Mouse (Mus musculus): ENCODE data around the gene Sectm1a.
"Not testable (repeated sequence)": the region's sequence is repeated elsewhere in the genome, so short reads cannot be mapped to it uniquely, and the experiment has no call there.

Gene Sectm1a

DNA sequence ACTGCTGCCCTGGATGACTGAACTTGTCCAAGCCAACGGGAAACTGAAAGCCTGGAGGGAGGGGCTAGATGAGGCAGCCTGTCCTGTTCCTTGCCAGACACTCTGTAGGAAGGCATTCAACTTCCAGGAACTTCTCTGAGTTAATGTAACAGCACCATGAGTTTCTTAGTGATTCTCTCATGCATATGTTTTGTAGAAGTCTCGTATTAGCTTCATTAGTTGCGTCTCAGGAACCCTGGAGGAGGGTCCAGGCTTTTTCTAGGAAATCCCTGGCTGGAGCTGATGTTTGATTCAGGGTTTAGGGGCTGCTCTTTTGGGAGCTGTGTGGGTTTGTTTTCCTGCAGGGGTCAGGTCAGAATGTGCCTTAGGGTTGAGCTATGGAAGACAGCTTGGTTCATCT is at the start of gene Sectm1a:
Sectm1a (minus strand) TSS at position 101 of the 400 bp plus-strand sequence.
- no peak for DNase-seq (ENCODE audit: low read depth, low spot score)

DNA sequence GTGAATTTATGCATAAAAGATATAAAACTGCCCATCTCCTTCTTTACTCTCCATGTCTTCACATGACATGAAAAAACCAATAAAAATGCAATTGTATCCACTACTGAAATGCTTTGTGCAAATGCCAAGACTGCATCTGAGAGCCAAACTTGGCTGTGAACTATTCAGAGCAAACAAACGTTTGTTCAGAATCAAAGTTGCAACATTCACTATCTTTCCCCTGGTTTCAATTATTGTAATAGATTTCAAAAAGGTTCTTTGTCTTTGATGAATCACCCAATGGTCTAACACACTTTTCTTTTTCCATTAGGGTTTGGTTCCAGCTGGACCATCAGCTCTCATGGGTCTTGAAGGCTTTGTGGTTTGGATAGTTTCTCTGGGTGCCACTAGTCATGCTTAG is 48.6 kb upstream of the Sectm1a start:
- no peak for DNase-seq (ENCODE audit: low read depth, low spot score)

DNA sequence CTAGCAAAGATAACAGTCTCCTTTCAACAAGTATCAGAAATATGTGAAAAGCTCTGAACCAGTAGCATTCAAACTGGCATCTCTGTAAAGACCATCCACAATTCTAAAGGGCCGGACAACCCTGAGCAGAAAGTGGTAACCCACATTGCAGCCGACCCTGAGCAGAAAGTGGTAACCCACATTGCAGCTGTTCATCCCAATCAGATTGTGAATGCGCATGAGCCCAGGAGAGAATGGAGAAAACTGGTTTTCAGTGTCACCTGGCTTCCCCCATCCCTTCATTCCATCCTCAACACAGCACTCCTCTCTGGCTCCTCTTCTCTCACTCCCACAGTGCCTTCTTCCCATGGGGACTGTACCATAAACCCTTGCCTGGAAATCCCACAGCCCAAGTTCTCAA is 46.4 kb upstream of the Sectm1a start:
- DNase-seq (ENCODE audit: low read depth, low spot score) = no peak

DNA sequence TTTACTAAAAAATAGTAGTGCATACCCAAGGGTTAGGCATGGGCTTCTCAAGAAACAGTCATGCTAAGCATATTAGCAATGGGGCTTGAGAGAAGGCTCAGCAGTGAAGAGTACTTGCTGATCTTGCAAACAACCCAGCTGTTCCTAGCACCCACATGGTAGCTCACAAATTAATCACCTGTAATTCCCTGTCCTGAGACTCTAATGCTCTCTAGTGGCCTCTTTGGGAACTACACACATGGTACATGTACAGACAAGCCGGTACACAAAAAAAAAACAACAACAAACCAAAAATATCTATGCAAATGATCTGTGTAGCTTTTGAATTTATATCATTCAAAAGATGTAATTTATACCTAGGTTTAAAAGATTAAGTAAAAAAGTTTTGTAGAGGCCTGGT is 45.4 kb upstream of the Sectm1a start:
- DNase-seq (ENCODE audit: low read depth, low spot score) = no peak

DNA sequence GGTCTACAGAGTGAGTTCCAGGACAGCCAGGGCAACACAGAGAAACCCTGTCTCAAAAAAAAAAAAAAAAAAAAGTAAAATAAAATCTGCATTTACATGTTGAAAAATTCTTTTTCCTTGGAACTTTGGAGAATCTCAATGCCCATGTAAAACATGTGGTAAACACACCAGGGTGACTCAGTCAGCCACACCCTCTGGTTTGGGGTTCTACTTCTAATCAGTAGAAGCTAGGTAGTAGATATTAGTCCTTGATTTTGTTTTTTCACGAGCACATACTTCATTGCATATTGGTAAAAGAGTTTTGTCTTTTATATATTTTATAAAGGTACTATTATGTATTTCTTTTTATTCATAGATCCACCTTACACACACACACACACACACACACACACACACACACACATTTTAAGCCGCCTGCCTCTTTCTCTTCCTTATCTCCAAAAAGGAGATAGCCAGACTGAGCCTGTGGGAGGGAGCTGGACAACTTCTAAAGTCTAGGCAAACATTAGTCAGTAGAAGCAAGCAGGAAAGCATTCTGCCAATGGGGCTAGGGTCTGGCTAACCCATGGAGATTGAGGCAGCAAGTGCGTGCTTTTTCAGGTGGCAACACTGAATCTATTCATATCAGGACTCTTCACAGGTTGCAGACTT is 44.6 kb upstream of the Sectm1a start:
- no peak for DNase-seq (ENCODE audit: low read depth, low spot score)

DNA sequence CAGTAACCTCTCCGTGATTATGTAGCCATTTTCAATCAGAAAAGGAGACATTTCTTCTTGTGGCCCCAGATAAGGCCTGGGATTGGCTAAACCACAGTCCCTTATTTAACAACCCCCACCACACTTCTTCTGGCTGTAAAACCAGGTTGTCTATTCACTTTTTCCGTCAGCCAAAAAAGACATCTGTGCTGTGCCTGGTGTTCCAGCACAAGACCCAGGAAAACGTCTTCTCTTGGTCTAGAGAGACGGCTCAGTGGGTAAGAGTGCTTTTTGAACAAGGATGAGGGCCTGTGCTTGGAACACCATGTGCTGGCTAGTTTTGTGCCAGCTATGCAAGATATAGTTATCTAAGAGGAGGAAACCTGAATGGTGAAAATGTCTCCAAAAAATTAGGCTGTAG is 42.4 kb upstream of the Sectm1a start:
- DNase-seq (ENCODE audit: low read depth, low spot score) = no peak

DNA sequence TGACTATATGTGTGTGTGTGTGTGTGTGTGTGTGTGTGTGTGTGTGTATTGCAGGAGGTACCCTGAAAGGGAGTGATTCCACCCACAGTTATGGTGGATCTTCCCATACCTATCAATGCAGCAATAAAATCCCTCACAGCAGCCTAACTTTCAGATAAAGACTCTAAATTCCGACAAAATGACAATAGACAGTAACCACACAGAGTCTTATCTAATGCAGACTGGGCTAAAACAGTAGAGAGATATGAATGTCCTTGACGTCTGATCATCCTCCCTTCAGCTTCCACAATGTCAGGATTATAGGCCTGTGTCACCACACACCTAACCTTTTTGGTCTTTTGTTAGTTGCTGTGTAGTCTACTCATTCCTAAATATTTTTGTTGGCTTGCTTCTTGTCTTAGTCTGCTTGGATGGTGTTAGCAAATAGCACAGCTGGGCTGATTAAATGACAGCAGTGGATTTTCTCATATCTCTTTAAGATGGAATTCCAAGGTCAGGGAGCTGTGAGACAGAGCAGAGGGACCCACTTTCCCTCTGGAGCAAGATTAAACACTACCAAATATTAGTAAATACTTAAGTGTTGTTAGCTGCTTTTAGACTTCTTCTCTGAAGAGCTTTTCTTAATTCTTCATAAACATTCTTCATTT is 41.1 kb upstream of the Sectm1a start:
- DNase-seq (ENCODE audit: low read depth, low spot score) = no peak

DNA sequence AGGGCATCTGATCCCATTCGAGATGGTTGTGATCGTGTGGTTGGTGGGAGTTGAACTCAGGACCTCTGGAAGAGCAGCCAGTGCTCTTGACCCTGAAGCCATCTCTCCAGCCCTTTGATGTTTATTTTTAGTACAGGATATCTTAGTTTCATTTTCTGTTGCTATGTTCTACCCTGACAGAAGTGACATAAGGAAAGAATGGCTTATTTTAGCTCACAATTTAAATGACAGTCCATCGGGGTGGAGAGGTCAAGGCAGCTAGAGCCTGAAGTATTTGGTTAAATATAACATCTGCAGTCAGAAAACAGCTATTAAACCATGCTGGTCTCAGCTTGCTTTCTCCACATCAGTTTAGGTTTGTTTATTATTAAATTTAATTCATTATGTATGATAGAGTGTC is 40.1 kb upstream of the Sectm1a start:
- DNase-seq (ENCODE audit: low read depth, low spot score) = no peak

DNA sequence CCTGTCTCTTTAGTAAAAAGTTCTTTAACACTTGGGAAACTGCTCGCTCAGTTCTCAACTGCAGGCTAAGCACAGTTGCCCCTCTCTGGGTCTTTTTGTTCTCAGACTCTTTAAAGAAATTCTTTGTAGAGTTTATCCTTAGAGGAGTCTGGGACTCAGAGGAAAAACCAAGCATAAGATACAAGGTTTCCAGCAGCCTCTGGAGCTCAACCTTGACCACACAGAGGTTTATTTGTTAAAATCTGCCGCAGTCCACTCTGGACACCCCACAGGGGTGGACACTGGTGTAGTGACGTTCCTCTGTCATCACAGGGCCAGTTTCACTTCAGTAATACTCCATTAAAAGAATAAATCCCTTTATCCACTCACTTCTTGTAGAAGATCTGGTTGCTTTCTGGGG is 37.6 kb upstream of the Sectm1a start, which contains the start of gene Tex19.2:
Tex19.2 (minus strand) TSS at position 101 of the 400 bp plus-strand sequence.
- no peak for DNase-seq (ENCODE audit: low read depth, low spot score)

DNA sequence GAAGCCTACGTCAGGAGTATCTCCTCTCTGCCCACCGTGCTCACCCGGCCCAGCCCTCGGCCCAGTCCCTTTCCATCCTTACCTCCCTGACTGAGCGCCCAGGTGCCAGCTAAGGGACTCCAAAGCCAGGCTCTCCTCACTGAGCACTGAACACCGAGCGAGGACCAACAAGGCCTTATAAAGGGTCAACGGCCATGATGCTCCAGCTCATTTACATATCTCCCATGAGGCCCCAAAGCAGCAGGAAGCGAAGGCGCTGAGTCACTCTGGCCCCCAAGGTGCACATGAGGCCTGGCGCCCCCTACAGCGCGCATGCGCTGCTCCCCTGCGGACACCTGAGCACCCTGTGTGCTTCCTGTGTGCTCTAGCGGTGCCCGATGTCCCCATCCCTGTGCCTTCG is 37.1 kb upstream of the Sectm1a start:
- DNase-seq (ENCODE audit: low read depth, low spot score) = no peak

DNA sequence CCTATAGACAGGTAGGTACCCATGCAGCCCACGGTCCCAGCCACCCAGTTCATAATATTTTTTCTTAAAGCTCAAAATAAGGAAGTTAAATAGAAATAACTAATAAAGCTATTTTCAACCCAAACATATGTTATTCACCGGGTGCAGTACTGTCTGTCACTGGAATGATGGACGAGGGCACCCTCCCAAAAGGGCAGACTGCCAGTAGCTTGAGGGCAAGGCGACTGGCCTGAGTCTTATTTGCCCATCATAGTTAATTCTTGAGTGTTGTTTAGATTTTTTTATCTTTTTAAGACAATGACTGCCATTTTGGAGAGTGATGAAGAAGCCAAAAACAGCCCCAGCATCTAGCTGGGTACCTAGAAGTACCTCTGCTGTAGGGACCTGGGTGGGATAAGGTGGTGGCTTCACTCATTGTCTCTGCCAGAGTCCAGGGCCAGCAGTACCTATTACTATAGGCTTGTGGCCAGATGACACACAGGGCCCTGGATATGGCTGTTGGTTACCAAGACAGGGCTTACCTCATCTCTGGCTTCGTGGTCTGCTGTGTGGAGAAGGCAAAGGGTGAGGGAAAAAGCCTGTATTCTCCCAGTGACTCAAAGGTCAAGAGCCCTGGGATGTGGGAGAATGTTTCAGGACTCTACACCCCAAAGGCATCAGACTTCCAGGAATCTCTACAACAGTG is 31.2 kb upstream of the Sectm1a start:
- DNase-seq (ENCODE audit: low read depth, low spot score) = no peak

DNA sequence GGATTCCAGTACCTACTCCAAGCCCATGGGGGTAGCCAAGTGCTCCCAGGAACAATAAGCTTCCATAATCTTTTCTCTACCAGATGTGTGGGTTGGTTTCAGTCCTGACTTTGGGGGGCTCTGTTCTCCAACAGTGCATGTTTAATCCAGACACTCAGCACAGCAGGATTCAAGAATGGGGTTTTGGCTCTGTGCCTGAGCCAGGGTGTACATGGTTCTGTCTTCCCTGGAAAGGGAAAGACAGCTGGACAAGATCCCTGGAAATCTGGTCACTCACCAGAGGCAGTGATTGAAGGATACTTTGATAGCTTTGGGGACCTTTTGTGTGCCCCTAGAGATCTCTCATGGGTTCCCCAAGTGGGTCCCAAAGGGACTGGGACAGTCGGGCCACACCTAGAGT is 30.6 kb upstream of the Sectm1a start:
- DNase-seq (ENCODE audit: low read depth, low spot score) = no peak

DNA sequence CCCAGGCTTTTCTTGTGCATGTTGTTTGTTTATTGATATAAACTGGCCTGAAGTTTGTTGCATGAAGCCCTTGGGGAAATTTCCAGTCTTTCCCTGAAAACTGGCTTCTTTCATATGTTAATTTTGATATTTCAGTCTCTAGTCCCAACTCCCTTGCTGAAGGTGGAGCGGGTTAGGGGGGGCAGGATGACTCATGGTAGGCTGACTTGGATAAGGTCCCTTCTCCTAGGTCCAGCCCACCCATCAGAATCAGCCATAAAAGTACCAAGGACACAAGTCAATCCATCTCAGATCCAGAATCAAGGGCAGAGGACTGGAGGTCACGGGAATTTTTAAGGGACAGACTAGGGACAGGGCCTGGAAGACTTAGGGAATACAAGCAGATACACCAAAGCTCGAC is 30.0 kb upstream of the Sectm1a start:
- DNase-seq (ENCODE audit: low read depth, low spot score) = no peak

DNA sequence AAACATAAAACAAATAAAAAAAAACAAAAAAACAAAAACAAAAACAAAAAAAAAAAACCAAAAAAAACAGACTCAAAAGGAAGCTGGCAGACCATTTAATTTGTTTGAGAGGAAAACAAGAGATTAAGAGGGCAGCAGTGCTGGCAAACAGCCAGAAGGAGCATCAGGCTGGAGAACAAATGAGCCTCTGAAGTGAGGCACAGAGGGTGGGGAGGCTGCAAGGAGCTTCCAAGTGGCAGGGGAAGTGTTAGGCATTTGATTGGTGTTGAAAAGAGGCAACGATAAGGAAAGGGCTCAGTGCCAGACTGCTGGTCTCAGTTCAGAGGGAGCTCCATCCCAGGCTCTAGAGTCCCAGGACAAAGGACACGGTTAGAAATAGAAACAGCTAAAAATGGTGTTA is 29.0 kb upstream of the Sectm1a start:
- DNase-seq (ENCODE audit: low read depth, low spot score) = no peak

DNA sequence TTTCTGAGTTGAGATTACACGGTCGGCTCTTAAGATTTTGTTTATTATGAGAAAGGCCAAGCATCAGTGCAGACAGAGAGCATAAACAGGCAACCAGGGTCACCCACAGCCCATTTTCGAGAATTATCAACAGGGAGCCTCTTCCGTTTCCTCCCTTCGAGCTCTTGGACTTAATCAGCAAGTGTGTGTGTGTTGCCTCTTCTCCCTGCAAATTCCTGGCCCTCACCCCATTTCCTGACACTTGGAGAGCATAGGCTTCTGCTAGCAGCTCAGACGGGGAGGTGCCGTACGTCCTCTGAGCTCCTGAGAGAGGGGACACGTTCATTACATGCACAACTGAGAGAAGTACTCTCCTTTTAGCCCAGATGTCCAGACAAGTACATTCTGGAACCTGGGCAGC is 27.0 kb upstream of the Sectm1a start:
- no peak for DNase-seq (ENCODE audit: low read depth, low spot score)

DNA sequence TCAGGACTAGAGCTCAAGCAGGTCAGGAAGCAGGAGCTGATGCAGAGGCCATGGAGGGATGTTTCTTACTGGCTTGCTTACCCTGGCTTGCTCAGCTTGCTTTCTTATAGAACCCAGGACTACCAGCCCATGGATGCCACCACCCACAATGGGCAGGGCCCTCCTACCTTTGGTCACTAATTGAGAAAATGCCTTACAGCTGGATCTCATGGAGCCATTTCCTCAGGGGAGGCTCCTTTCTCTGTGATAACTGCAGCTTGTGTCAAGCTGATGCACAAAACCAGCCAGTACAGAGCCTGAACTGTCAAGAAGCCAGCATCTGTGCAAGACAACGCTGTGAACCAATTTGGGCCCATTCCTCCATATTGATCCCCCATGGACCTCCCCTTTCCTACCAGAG is 26.2 kb upstream of the Sectm1a start:
- not testable (repeated sequence) for DNase-seq (ENCODE audit: low read depth, low spot score)

DNA sequence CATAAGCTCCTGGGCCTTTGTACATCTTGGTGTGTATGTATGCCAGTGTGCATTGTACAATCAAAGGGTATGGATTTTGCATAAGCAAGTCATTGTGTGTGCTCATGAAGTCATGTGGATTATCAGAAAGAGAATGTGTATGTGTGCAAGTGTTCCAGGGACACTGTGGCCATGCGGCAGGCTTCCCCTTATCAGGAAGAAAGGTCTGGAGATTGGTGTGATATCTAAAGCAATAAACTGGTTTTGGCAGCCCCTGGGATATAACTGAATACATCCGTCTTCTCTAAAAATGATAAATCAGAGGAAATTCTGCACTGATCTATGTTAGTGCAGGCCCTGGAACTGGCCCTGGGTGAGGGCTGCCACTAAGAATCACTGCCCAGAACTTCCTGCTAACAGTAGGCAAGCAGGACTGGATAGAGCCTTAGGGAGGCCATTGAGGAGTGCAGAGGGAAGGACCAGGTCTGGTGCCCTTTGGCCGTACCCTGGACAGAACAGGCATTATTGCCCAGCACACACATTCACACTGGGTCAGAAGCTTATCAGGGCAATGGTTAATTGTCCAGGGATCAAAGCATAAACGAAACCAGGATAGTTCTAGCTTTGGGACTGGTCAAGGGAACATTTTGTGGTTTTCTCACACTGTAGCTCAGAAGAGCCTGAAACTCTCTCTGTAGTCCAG is 20.2 kb upstream of the Sectm1a start:
- DNase-seq (ENCODE audit: low read depth, low spot score) = no peak

DNA sequence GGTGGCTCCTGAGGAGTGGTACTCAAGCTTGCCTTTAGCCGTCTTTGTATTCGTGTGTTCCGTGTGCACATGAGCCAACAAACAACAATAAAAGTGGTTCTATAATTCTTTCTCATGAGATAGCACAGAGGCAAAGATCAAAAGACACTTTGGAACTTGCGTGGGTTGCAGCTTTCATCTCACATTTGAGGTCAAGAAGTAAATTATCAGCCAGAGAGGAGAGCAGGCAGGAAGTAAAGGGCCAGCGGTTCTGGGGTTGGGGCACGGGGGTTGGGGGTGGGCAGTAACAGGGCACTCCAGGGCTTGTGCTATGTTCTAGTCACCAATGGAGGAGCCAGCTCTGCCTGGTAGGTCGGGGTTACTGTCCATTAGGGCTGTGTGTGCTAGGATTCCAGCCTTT is 19.7 kb upstream of the Sectm1a start:
- no peak for DNase-seq (ENCODE audit: low read depth, low spot score)

DNA sequence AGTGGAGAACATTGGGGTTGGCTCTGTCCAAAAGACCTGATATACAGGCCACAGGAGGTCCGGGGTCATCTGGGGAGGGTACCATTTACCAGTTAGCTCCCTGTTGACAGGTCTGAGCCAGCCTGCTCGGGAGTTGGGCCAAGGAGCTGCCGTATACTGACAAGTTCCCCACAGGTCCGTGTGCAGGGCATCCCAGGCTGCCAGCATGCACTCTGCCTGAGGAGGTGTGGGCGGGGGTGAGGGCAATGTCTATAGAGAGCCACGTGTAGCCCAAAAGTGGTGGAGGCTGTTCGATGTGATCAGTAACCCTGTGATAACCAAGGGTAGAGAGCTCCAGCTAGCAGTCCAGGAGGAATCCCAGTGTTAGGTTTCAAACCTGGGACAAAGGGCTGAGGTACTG is 18.7 kb upstream of the Sectm1a start:
- DNase-seq (ENCODE audit: low read depth, low spot score) = no peak

DNA sequence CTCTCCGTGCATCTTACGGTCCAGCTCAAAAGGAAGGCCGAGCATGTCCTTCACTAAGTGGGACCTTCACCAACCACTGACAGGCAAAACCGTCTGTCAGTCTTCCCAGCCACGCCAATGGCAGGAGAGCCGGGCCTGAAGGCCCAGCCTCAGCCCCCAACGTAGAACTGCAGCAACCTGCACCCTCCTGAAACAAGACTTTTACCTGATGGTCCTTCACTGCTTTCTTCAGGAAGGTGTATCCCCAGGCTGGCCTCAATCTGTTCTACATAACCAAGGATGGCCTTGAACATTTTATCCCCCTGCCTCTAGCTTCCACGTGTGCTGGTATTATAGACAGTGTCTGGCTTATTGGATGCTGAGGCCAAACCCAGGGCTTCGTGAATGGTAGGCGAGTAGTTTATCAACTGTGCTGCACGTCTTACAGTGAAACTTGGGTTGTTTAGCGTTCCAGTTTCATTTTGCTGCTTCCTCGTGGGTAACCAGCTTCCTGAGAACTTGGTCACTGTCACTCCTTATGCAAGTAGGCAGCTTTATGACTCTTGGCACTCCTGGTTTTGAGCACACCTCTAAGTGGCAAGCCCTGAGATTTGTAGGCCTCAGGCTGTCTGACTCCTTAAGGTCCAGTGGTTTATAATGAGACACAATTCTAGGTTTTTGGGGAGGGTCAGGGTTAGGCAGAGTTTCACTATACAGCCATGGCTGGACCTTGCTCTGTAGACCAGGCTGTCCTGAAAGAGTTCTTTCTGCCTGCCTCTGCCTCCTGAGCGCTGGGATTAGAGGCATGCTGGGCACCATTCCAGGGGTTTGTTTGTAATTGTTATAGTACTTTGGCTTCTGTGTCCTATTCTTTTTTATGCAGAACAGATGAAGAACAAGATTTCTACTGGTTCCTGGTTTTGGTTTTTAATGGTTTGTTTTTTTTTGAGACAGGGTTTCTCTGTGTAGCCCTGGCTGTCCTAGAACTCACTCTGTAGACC is 11.9 kb upstream of the Sectm1a start:
- DNase-seq (ENCODE audit: low read depth, low spot score) = no peak

DNA sequence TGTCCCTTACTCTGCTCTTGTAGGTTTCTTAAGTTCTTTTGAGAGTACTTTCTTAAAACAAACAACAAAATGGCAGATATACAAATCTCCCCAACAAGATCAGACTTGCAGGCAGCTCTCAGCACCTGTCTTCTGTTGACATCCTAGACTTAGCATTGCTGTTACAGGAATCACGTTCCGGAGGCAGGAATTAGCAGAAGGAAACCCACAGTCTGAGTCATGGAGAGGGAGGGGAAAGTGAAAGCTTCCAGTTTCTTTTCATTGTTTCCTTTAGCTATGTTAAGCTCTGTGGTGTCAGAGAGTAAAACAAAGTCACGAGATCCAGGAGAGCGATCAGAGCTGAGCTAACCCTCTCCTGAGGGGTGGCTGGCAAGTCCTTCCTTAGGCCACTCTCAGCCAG is 9.9 kb upstream of the Sectm1a start:
- no peak for DNase-seq (ENCODE audit: low read depth, low spot score)

Data from forelimb bud, embryonic 11.5 days (tissue).